Mouse (Mus musculus) liver, embryonic 13.5 days (tissue): Measurements from ENCODE around the gene Rpn1. TPM values are rescaled to one million over a fixed set of nuclear protein-coding genes. Genes with fewer than 3 reads are reported as not detected.

ENCODE experiments used
- ATAC-seq: fragments of 200-750 bp; cut with Nextera tagmentation; 2 replicates; pipeline ENCODE4 v1.8.0; 2017; ENCODE audit warnings: low read depth, mild to moderate bottlenecking, moderate number of reproducible peaks, moderate library complexity
- DNase-seq: peaks from one replicate; pipeline ENCODE4 v3.0.0; 2022
- H3K27ac ChIP-seq: fragments of 300-500 bp; sonication (generic); 2 replicates; pipeline ENCODE4 v1.5.1; 2015; ENCODE audit warnings: moderate library complexity, mild to moderate bottlenecking, inconsistent platforms
- H3K27me3 ChIP-seq: fragments of 300-500 bp; sonication (generic); 2 replicates; pipeline ENCODE4 v1.6.1; 2015; ENCODE audit warnings: mild to moderate bottlenecking, inconsistent platforms
- H3K36me3 ChIP-seq: fragments of 300-500 bp; sonication (generic); 2 replicates; pipeline ENCODE4 v1.6.1; 2015; ENCODE audit warnings: mild to moderate bottlenecking, inconsistent platforms
- H3K4me1 ChIP-seq: fragments of 300-500 bp; sonication (generic); replicated peaks from 2 replicates; pipeline ENCODE4 v1.6.1; 2015; ENCODE audit warnings: inconsistent platforms
- H3K4me2 ChIP-seq: fragments of 300-500 bp; sonication (generic); 2 replicates; pipeline ENCODE4 v1.6.1; 2015; ENCODE audit warnings: inconsistent platforms, mild to moderate bottlenecking, moderate library complexity
- H3K4me3 ChIP-seq: fragments of 300-500 bp; sonication (generic); replicated peaks from 2 replicates; pipeline ENCODE4 v1.5.1; 2015; ENCODE audit warnings: mild to moderate bottlenecking, inconsistent platforms
- H3K9ac ChIP-seq: fragments of 300-500 bp; sonication (generic); 2 replicates; pipeline ENCODE4 v1.6.1; 2015; ENCODE audit warnings: mild to moderate bottlenecking, inconsistent platforms
- H3K9me3 ChIP-seq: fragments of 300-500 bp; sonication (generic); replicated peaks from 2 replicates; pipeline ENCODE4 v1.6.1; 2016; ENCODE audit warnings: inconsistent platforms
- WGBS: fragments of 180-500 bp; shearing (Covaris S2); methylation state at CpG from one replicate; pipeline ENCODE4 v1.1.7; 2015; ENCODE audit not compliant: insufficient replicate concordance; 5-methylcytosine and 5-hydroxymethylcytosine counted together
- polyA plus RNA-seq: library from polyadenylated mRNA; unstranded; fragments of >200 nt; fragmentation: Nextera tagmentation; extraction: Ambion mirVana; gene quantifications from 2 replicates; pipeline ENCODE4 v1.2.1, GENCODE M21; 2015

Gene Rpn1
- polyA plus RNA-seq, 1 experiment from 2014 or later: 198 TPM

DNA sequence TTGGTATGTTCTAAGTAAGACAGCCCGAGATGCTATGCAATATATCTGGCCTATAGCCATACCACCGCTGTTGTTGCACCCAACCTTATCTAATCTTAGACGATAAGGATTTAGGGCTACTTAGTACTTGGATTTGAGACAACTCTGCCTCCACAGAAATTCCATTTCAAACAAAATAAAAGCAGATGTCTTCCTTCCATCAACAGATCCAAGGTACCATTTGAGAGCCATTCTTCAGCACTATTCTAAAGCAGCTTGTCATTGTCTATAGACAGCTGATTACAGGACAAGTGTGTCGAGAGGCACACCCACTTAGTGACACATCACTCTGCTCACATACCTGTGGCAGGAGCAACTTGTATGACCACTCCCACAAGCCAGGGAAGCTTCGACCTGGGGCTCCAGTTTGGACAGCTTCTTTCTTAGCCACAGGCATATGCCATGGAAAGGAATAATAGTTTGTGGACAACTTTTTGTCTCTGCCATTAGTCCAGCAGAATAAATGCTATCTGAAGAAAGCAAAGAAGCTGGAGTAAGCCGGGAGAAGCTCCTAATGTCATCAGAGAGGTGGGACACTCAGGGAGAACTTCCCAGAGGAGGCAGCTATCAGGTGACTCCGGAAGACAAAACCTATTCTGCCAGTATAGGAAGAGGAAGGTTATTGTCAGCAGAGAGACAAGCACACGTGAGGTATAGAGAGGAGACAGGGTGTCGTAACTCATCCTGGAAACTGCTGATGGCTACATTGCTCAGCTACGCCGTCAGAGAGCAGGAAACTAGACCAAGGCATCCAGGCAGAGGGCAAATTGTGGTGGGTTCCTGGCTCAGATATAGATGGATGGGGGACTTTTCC, 30.8 kb upstream of the Rpn1 start:
- Histone ChIP-seq H3K4me1 (peaks cover 25% of the 10 kb centered on the region), H3K36me3 (no peaks in the 10 kb centered on the region), H3K27me3 (peaks cover 14% of the 10 kb centered on the region), H3K9ac (no peak overlapping the region), H3K9me3 (no peaks in the 10 kb centered on the region), H3K4me2 (no peak overlapping the region), H3K27ac (no peak overlapping the region), H3K4me3 (no peak overlapping the region)
- 39% methylated on average over 11 of the region's 11 CpGs for WGBS
- DNase-seq: no peak
- no peak for ATAC-seq

DNA sequence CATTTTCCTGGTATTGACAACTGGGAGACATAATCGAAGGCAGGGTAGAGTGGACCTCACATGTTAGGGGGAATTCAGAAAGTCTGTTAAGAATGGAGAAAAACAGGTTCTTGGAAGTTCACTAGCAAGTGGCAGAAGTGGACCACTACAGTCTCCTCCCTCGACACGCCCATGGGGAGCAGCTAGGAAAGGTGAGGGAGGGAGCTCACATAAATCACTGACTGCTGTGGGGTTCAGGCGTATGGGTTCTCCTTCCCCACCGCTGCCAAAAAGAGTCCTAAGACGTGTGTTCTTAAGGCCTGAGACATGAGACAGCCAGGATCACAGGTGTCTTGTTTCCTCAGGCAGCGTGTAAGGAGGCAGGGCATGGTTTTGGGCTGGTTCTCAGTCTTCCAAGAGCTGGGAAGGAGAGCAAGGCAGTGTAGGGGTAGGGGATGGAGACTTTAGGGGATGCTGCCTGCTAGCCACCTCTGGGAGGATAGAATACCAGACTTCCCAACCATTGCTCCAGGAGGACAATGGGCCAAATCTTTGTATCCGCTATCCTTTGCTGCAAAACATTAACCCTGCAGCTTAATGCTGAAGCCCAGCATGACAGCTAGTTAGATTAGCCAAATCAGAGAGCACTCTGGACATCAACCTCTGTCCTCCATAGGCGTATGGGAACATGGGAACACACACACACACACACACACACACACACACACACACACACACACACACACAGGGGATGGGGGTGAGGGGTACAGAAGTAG, 30.0 kb upstream of the Rpn1 start:
- H3K27ac ChIP-seq: no peak overlapping the region
- no peak overlapping the region for H3K9ac ChIP-seq
- H3K36me3 ChIP-seq: no peaks in the 10 kb centered on the region
- ATAC-seq: no peak
- DNase-seq: no peak
- no peak overlapping the region for H3K4me3 ChIP-seq
- peaks cover 10% of the 10 kb centered on the region for H3K27me3 ChIP-seq
- H3K4me1 ChIP-seq: peaks cover 25% of the 10 kb centered on the region
- H3K4me2 ChIP-seq: no peak overlapping the region
- WGBS: 59% methylated on average over 9 of the region's 9 CpGs
- H3K9me3 ChIP-seq: no peaks in the 10 kb centered on the region

DNA sequence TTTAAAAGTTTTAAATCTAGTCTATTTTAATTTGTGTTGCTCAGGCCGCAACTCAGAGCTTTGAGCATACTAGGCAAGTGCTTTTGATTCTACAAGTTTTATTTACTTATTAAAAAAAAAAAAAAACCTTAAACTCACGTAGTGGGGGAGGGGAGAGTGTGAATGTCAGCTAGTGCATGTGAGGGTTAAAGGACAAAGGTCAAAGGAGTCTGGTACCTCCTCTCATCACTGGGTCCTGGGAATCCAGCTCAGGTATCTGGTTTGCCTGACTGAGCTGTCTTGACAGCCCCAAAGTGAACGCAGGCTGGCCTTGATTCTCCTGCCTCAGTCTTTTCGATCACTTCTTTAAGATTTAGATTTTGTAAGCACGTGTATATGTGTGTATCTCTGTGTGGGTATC, 28.6 kb upstream of the Rpn1 start:
- whole genome bisulfite sequencing: 58% methylated on average over 5 of the region's 5 CpGs
- H3K4me2 ChIP-seq: no peak overlapping the region
- DNase-seq: no peak

DNA sequence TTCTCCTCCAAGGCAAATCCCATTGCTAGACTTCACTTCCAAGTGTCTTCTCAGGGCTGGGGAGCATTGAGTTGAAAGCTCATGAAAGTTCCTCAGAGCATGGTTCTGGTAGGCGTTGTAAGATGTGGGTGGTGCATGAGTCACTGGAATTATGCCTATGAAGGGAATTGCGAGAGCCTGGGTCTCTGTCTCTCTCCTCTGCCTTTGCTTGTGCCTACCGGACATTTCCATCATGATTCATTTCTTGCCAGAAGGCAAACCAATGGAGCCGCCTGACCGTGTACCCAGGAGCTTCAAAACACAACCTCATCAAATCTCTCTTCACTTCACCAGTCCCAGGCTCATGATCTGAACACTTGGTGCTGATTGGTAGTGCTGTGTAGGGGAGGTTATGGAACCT, 27.4 kb upstream of the Rpn1 start:
- Histone ChIP-seq H3K9ac (no peak overlapping the region), H3K4me2 (no peak overlapping the region), H3K4me3 (no peak overlapping the region), H3K36me3 (no peaks in the 10 kb centered on the region), H3K27ac (no peak overlapping the region), H3K4me1 (peaks cover 25% of the 10 kb centered on the region), H3K27me3 (peaks cover 7% of the 10 kb centered on the region; the same call in 1 of the 2 replicates), H3K9me3 (no peaks in the 10 kb centered on the region)
- DNase-seq: no peak
- 69% methylated on average over 5 of the region's 5 CpGs for WGBS
- ATAC-seq: no peak

More for the DNA sequence above, 28.6 kb upstream of the Rpn1 start:
- peaks cover 25% of the 10 kb centered on the region for H3K4me1 ChIP-seq
- ATAC-seq: no peak
- H3K4me3 ChIP-seq: no peak overlapping the region
- H3K27me3 ChIP-seq: peaks cover 7% of the 10 kb centered on the region; the same call in 1 of the 2 replicates
- H3K27ac ChIP-seq: no peak overlapping the region
- no peaks in the 10 kb centered on the region for H3K36me3 ChIP-seq
- H3K9me3 ChIP-seq: no peaks in the 10 kb centered on the region
- no peak overlapping the region for H3K9ac ChIP-seq

DNA sequence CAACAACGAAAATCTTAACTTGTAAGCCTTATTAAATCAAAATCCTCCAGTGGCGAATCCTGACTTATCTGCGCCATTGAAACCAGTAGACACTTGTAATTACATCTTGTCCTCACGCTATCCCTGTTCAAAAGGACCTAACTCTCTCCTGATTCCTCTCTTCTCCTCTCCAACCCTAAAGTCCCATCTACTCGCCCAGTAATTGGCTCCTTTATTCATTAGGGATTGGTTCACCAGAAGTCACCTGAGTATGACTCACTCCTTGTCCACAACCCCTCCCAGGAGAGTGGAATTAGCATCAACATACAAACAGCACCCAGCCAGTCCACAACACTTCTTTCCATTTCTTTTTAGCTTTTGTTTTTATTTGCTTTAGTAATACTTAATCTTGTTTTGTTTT, 24.4 kb upstream of the Rpn1 start:
- no peak overlapping the region for H3K4me2 ChIP-seq
- H3K9ac ChIP-seq: no peak overlapping the region
- no peak for ATAC-seq
- DNase-seq: no peak
- no peak overlapping the region for H3K27ac ChIP-seq
- H3K9me3 ChIP-seq: no peaks in the 10 kb centered on the region
- no peak overlapping the region for H3K4me3 ChIP-seq
- H3K36me3 ChIP-seq: no peaks in the 10 kb centered on the region
- peaks cover 27% of the 10 kb centered on the region for H3K4me1 ChIP-seq
- H3K27me3 ChIP-seq: 0 out of 2 replicates have a peak, but pooled peaks cover 2% of the 10 kb centered on the region
- 68% methylated on average over 5 of the region's 5 CpGs for WGBS

DNA sequence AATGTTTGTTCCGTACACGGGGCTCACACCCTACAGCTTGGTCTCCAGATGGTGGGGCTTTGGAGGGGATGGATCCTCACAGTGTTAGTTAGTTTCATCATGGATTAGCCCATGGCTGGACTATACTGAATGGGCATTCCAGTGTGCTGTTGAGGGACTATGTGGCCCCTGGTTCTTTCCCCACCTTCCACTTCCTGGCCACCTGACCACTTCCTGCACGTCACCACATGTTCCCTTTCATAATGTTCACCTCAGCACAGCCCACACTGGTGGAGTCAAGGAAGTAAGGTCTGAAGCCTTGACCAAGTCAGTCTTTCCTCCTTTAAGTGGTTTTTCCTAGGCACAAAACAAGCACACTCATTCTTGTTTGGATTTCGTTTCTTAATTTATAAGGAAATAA, 23.7 kb upstream of the Rpn1 start:
- no peaks in the 10 kb centered on the region for H3K36me3 ChIP-seq
- no peaks in the 10 kb centered on the region for H3K9me3 ChIP-seq
- 48% methylated on average over 4 of the region's 4 CpGs for WGBS
- H3K9ac ChIP-seq: no peak overlapping the region
- DNase-seq: no peak
- H3K4me3 ChIP-seq: no peak overlapping the region
- no peak for ATAC-seq
- H3K27ac ChIP-seq: no peak overlapping the region
- 0 out of 2 replicates have a peak, but pooled peaks cover 2% of the 10 kb centered on the region for H3K27me3 ChIP-seq
- H3K4me2 ChIP-seq: no peak overlapping the region
- H3K4me1 ChIP-seq: peaks cover 27% of the 10 kb centered on the region

DNA sequence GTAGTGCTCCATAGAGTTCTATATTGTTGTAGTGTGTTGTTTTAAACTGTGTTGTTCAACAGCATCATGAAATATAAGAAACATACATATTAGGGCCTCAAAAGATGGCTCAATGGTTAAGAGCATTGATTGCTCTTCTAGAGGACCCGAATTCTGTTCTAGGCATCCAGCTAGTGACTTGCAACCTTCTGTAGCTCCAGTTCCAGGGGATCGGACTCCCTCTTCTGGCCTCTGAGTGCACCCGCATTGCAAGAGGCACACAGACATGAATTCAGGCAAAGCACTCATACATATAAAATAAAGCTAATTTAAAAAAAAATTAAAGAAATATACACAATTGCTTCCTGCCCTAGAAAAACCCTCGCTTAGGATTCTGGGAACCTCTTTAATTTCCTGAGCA, 22.9 kb upstream of the Rpn1 start:
- WGBS: 82% methylated on average over 4 of the region's 4 CpGs
- Histone ChIP-seq H3K36me3 (no peaks in the 10 kb centered on the region), H3K4me3 (no peak overlapping the region), H3K9me3 (no peaks in the 10 kb centered on the region), H3K27ac (no peak overlapping the region), H3K27me3 (no peaks in the 10 kb centered on the region), H3K9ac (no peak overlapping the region), H3K4me1 (peaks cover 21% of the 10 kb centered on the region), H3K4me2 (no peak overlapping the region)
- DNase-seq (no peak), ATAC-seq (no peak)

DNA sequence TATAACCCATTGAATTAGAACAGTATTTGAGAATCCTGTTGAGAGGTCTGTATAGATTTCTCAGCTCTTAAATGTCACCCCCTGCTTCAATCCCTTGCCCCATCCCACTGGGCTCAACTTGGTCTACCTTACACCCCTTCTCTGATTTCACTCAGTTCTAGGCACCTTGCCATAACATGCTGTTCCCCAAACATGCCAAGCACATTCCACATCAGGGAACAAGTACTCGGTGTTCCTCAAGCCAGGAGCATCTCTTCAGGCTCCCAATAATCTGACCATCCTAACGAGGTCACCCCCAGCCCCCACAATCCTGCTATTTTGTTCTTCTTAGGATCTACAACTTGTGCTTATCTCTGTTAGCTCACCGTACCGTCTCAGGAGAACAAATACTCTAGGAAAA, 21.9 kb upstream of the Rpn1 start:
- Histone ChIP-seq H3K27ac (no peak overlapping the region), H3K9ac (no peak overlapping the region)
- no peak for ATAC-seq

DNA sequence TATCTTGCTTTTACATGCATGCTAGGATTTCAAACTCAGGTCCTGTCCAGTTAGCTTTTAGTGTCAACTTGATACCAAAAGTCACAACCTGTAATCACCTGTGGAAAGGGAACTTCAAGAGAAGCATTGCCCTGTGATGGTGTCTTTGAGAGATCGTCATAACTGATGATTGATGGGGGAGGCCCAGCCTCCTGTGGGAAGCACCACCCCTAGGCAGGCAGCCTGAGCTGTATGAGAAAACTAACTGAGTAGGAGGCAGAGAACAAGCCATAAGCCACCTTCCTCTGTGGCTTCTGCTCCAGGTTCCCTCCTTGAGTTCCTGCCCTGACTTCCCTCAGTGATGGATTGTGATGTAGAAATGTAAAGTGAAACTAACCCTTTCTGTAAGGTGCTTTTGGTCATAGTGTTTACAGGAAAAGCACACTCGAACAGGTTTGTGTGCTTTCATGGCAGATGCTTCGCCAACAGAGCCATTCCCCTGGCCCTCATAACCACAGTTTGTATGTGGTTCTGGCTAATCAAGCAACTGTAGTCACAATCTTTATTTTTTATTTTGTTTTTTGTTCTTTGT, 20.1 kb upstream of the Rpn1 start:
- no peak overlapping the region for H3K27ac ChIP-seq
- no peak for ATAC-seq

More for the DNA sequence above, 21.9 kb upstream of the Rpn1 start:
- no peaks in the 10 kb centered on the region for H3K36me3 ChIP-seq
- WGBS: 61% methylated on average over 4 of the region's 4 CpGs
- H3K4me2 ChIP-seq: no peak overlapping the region
- H3K4me1 ChIP-seq: peaks cover 12% of the 10 kb centered on the region
- DNase-seq: no peak
- no peaks in the 10 kb centered on the region for H3K27me3 ChIP-seq
- H3K4me3 ChIP-seq: no peak overlapping the region
- H3K9me3 ChIP-seq: no peaks in the 10 kb centered on the region

DNA sequence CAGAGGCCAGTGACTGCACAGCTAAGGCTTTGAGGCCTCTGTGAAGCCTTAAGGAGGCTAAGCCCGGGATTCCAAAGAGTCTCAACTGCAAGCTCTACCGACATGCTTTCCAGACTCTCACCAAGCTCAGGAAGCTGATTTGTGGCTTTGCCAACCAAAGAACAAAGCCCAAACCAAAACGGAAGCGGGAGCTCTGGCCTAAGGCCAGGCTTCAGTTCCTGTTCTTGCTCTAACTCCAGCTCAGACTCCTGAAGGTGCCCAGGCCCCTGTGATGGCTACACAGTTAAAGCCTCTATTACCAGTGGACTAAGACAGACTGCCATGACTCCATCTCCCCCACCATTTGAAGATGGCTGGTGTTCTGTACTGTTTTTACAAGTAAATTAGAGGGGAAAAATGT, 19.2 kb upstream of the Rpn1 start:
- no peak for ATAC-seq
- WGBS: 20% methylated on average over 4 of the region's 4 CpGs
- no peak for DNase-seq
- H3K4me3 ChIP-seq: no peak overlapping the region
- no peaks in the 10 kb centered on the region for H3K27me3 ChIP-seq
- peaks cover 8% of the 10 kb centered on the region for H3K4me1 ChIP-seq
- no peaks in the 10 kb centered on the region for H3K36me3 ChIP-seq
- no peak overlapping the region for H3K9ac ChIP-seq
- H3K27ac ChIP-seq: no peak overlapping the region
- no peaks in the 10 kb centered on the region for H3K9me3 ChIP-seq
- no peak overlapping the region for H3K4me2 ChIP-seq

More for the DNA sequence above, 20.1 kb upstream of the Rpn1 start:
- no peaks in the 10 kb centered on the region for H3K9me3 ChIP-seq
- WGBS: 46% methylated on average over 3 of the region's 3 CpGs
- H3K4me2 ChIP-seq: no peak overlapping the region
- H3K36me3 ChIP-seq: no peaks in the 10 kb centered on the region
- H3K27me3 ChIP-seq: no peaks in the 10 kb centered on the region
- H3K9ac ChIP-seq: no peak overlapping the region
- no peak overlapping the region for H3K4me3 ChIP-seq
- peaks cover 8% of the 10 kb centered on the region for H3K4me1 ChIP-seq
- no peak for DNase-seq

DNA sequence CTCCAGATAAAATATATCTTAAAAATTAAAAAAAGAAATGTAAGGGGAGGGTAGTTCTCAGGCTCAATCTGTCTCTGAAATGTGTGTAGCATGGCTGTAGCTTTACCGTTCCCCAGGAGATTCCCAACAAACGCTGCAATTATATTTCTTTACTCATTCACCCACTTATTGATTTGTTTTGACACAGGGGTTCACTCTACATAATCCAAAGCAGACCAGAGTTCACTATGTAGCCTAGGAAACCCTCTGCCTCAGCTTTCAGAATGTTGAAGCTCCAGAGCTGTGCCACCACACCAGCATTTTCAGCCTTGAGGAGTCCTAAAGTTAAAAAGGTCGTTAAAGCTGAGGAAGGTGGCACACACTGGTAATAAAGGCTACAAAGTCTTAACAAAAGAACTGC, 18.3 kb upstream of the Rpn1 start:
- no peak overlapping the region for H3K4me3 ChIP-seq
- H3K27ac ChIP-seq: 0 out of 2 replicates have a peak overlapping the region, but pooled peaks have one; percentile 23
- no peaks in the 10 kb centered on the region for H3K27me3 ChIP-seq
- DNase-seq: no peak
- H3K4me2 ChIP-seq: no peak overlapping the region
- WGBS: 57% methylated on average over 3 of the region's 3 CpGs
- peaks cover 11% of the 10 kb centered on the region for H3K4me1 ChIP-seq
- H3K36me3 ChIP-seq: no peaks in the 10 kb centered on the region
- ATAC-seq: no peak
- H3K9me3 ChIP-seq: no peaks in the 10 kb centered on the region
- no peak overlapping the region for H3K9ac ChIP-seq
